Mouse (Mus musculus) E14TG2a.4 (cell line): ENCODE results near the gene Cep170b.

Experiments
- CTCF ChIP-seq: conservative IDR thresholded peaks from 2 replicates; pipeline ENCODE4 v1.5.1; 2014; ENCODE audit warnings: low read length
- POU5F1 ChIP-seq: IDR thresholded peaks from 2 replicates; pipeline ENCODE4 v1.6.1; 2014; ENCODE audit warnings: low read length, borderline replicate concordance

GRCm38 (mm10) chr12:112793601-112794355 is 73.5 kb downstream of the Cep170b start:
- TF ChIP-seq CTCF: no peak
- TF ChIP-seq POU5F1: no peak
